Mouse (Mus musculus): Measurements from ENCODE around the gene Cyp2a22.
"Not testable (repeated sequence)": the region's sequence is repeated elsewhere in the genome, so short reads cannot be mapped to it uniquely, and the experiment has no call there.

GRCm38 (mm10) chr7:26952671-26953070 is 13.5 kb upstream of the Cyp2a22 start:
- not testable (repeated sequence) for TF ChIP-seq CTCF (IDR thresholded peaks at IDR 0.05; ENCODE audit: borderline replicate concordance, insufficient read depth, low read length); POLR2A (IDR thresholded peaks at IDR 0.05; ENCODE audit: low read depth, low read length)

Measured in embryonic fibroblast, embryonic 13.5 days (primary cell).